Mouse (Mus musculus): ENCODE results near the gene Uba52. TPM values are rescaled to one million over a fixed set of nuclear protein-coding genes. Genes with fewer than 3 reads are reported as not detected.
A peak's percentile ranks its signal among the peaks of the same experiment; 100 is the strongest.

Gene Uba52
- total RNA-seq, 2 experiments from 2014 or later: 886 to 927 TPM

DNA sequence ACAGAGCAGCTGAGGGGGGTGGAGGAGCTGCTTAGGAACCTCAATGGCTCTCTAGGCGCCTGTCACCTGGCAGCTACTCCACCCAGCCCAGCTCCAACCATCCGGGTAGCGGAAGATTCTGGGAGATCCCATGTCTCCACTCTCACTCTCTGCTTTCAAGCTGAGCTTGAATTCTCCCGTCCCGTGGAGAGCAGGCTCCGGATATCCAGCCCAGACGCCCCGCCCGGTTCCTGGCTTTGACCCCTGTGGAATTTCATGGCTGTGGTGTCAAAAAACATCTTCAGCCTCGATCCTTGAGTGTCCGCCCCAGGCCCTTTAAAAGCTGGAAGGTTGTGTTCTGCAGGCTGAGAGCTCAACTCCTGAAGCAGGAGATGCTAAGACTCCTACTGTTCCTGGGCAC lies 43.8 kb downstream of the Uba52 start:
- no peak for DNase-seq (ENCODE audit: low spot score in 2 of 2)

DNA sequence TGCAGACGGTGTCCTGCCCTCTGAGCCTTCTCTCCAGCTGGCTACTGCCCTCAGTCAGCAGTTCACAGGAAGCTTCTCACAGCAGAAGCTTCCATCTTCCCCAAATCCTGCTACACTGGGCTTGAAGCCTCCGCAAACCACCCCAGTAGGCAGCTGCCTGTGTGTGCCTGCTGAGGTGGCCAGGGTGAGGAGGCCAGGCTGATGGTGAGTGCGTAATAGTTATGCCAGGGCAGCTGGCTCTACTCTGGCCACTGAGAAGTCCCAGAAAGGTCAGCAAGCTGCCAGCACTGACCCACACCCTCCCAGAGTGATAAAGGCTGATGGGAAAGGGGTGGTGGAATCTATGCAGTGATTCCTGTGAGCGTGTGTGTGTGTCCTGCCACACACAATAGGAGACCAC lies 44.3 kb downstream of the Uba52 start:
- no peak for DNase-seq (ENCODE audit: low spot score in 2 of 2)
- intact Hi-C loops (cut with DNase I): no loop called here

More for the DNA sequence above, 43.8 kb downstream of the Uba52 start:
- intact Hi-C loops (cut with DNase I): no loop called here

DNA sequence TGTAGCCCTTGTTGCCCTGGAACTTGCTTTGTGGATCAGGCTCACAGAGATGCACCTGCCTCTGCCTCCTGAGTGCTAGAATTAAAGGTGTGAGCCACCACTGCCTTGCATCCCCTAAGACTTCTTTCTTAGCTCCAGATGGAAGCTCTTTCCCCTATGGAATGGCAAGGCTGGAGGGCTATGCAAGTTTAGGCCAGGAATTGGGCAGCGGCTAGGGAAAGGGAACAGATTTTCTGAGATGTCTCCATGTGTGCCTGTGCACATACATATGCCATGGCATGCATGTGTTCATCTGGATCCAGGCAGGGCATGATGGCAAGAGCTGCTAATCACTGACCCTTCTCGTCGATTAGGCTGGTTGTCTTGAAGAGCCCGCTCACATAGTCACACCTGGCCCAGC lies 44.9 kb downstream of the Uba52 start:
- intact Hi-C loops (cut with DNase I): no loop called here
- DNase-seq (ENCODE audit: low spot score in 2 of 2): no peak

DNA sequence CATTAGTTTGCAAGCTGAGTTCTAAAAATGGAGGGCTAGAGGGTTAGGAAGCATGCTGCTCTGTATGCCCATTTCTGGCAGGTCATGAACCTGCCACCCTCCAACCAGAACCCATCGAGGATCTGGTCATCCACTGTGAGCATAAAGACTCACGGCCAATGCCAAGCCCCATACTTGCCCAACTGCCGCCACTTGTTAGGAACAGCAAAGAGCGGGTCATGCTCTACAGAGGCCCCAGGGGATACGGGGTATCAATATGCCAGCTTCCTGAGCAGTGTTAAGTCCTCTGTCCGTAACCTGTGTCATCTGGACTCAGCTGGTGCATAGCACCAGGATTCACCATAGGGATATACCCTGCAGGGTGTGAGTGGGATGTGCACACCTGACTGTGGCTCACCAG lies 46.4 kb downstream of the Uba52 start:
- DNase-seq (ENCODE audit: low spot score in 2 of 2): no peak
- intact Hi-C loops (cut with DNase I): no loop called here

DNA sequence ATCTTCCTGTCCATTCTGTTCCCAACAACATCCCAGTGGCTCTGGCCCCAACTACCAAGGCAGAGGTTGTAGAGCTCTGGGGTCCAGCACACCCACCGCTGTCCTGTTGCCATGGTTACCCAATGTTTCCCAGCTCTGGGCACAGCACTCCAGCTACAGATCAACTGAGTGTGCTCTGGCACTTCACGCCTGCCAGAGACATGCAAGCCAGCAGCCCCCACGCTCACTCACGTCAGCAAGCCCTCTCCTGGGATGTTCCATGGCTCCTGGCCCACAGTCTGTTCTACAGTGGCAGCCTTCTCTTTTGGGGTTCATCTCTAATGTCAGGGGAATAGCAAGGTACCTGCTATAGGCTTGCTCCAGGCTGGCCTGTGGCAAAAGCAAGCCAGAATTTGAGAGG lies 47.3 kb downstream of the Uba52 start:
- intact Hi-C loops (cut with DNase I): loop anchor here (1.0 kb wide), 1 partner anchor 45 kb away; no protein-coding TSS in a partner anchor
- peak; percentile 62 to 90 for DNase-seq (ENCODE audit: low spot score in 2 of 2)

DNA sequence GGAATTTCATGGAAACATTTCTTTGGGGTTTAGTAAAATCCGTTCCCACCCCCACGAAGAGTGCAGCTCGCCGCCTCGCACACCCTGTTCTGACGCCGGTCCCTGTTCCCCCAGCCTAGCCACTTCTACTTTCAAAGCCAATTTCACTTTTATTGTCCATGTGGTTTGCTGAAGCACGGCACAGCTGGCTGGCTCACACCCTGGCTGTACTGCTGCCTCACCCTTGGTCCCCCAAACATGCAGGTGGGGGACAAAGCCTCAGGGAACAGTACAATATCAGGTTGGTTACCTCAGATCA lies 48.1 kb downstream of the Uba52 start:
- intact Hi-C loops (cut with DNase I): no loop called here
- DNase-seq (ENCODE audit: low spot score in 2 of 2): peak in 1 of 2 experiments; percentile 72

DNA sequence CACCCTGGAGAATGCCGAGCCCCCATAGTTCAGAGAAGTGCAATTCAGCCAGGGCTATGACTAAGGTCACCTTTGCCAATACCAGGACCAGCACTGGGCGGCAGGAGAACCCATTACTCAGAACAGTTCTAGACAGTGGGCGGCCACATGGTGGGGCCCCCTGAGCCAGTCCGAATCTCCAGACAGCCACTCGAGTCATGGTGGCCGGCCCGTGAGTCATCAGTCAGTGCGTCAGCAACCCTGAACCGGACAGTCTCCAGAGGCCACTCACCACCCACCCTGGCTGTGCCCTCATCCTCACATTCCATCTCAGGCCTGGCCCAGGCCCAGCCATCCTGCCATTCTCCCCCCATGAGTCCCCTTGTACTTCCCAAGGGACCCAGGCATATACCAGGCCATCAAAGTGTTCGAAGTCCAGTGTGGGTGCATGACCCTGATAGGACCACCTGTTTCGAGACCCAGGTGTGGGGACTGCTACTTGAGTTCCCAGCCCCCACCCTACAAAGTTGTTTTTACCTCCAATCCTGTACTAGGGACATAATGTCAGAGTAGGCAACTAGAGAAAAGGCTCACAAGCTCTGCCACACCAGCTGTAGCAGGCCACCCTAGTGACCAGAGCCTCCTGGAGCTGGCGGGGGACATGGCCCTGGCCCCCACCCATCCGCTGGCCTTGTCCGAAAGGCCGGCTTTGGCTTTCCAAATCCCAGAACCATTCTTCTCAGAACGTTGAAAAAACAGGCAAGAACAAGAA lies 48.7 kb downstream of the Uba52 start:
- intact Hi-C loops (cut with DNase I): no loop called here
- DNase-seq (ENCODE audit: low spot score in 2 of 2): no peak

DNA sequence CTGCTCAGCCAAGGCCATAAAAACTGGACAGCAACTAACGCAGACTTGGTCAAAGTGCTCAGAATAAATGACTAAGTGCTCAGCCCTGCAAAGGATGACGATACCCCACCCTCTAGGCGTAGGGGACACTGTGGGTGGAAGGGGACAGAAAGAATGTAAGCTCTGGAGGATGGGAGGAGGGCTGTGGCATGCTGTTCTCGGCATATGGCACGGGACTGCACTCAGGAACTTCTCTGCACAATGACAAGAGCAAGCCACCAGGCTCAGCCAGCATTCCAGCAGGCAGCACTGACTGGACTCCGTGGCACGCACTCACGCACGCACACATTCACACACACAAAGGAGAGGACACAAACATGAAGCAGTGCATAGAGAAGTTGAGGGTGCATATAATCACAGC lies 50.0 kb downstream of the Uba52 start:
- DNase-seq (ENCODE audit: low spot score in 2 of 2): peak in 1 of 2 experiments; percentile 48
- intact Hi-C loops (cut with DNase I): no loop called here

DNA sequence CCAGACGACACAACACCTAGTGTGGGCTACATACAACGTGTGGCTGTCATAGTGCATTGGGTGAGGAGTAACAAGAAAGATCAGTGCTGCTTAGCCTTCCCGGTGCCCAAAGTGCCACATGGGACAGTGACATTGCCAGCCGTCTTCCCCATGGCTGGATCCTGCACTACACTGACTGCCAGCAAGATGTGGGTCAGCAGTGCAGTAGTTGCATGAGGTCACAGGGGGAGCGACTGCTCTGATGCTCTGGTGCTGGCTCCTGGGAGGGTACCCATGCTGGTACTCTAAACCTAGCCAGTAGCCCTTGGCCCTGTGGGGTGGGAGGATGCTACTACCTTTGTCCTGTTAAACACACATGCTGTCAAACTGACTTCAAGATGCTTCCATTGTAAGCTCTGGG lies 50.4 kb downstream of the Uba52 start:
- no peak for DNase-seq (ENCODE audit: low spot score in 2 of 2)
- intact Hi-C loops (cut with DNase I): no loop called here

DNA sequence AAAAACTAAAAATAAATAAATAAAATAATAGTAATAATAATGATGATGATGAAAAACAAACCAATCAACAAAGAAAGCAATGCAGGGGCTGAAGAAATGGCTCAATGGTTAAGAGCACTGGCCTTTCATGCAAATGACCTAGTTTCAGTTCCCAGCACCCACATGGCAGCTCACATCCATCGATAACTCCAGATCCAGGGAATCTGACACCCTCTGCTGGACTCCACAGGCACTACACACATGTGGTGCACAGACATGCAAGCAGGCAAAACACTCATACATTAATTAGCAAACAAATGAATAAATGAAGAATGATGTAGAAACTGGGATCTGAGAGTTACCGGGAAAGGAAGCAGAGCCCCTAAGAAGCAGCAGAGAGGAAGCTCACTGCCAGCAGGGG lies 51.0 kb downstream of the Uba52 start:
- intact Hi-C loops (cut with DNase I): no loop called here
- no peak for DNase-seq (ENCODE audit: low spot score in 2 of 2)

DNA sequence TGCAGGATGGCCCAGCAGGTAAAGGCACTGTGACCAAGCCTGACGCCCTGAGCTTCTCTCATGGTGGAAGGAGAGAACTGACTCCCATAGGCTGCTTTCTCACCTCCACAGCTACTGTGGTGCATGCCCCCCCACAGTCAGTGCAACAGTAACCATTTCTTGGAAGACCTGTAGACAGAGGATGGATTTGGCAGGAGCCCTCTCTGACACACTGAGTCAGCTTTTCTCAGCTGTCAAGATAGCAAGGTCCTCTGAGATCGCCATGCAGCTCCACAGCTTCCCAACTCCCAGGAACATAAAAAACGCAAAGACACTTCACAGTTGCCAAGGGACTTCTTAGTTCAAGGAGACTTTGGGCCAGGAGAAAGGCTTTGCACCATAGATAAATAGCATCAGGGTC lies 52.1 kb downstream of the Uba52 start:
- intact Hi-C loops (cut with DNase I): no loop called here
- DNase-seq (ENCODE audit: low spot score in 2 of 2): no peak

Other genes starting within 250 kb of the Uba52 start
- 1 to 10 TPM; 6.5 to 9.2 TPM for gene Homer3, start 228.0 kb downstream of the Uba52 start, total RNA-seq (2021)
- 10 to 100 TPM; 42.3 to 42.5 TPM for gene Ddx49, start 208.3 kb downstream of the Uba52 start, total RNA-seq (2021)
- 100 to 1,000 TPM; 123 to 125 TPM for gene Cope, start 208.3 kb downstream of the Uba52 start, total RNA-seq (2021)
- 100 to 1,000 TPM; 105 to 111 TPM for gene Cers1, start 195.0 kb downstream of the Uba52 start, total RNA-seq (2021)
- 10 to 100 TPM; 17.7 to 18.9 TPM for gene Gdf1, start 181.0 kb downstream of the Uba52 start, total RNA-seq (2021)
- 10 to 100 TPM; 58.2 to 61.6 TPM for gene Upf1, start 157.5 kb downstream of the Uba52 start, total RNA-seq (2021)
- under 1 TPM; 0.23 to 0.48 TPM for gene Comp, start 137.2 kb downstream of the Uba52 start, total RNA-seq (2021)
- gene Crtc1, start 71.2 kb downstream of the Uba52 start, total RNA-seq (2021): 100 to 1,000 TPM; 120 to 139 TPM
- gene Klhl26, start 33.8 kb downstream of the Uba52 start, total RNA-seq (2021): 10 to 100 TPM; 40.3 to 44.2 TPM
- 100 to 1,000 TPM; 264 to 286 TPM for gene Tmem59l, start 23.4 kb downstream of the Uba52 start, total RNA-seq (2021)
- 1 to 10 TPM; 2.3 to 3.5 TPM for gene Crlf1, start 17.6 kb downstream of the Uba52 start, total RNA-seq (2021)
- 100 to 1,000 TPM; 104 TPM for gene Rex1bd, start 4.0 kb downstream of the Uba52 start, total RNA-seq (2021)
- gene Fkbp8, start 16.9 kb upstream of the Uba52 start, total RNA-seq (2021): 100 to 1,000 TPM; 403 TPM
- gene Kxd1, start 17.2 kb upstream of the Uba52 start, total RNA-seq (2021): 10 to 100 TPM; 43.1 to 47.7 TPM
- 10 to 100 TPM; 15.1 to 17.7 TPM for gene Ell, start 28.7 kb upstream of the Uba52 start, total RNA-seq (2021)
- gene Isyna1, start 83.6 kb upstream of the Uba52 start, total RNA-seq (2021): 10 to 100 TPM; 51.9 to 52.1 TPM
- 100 to 1,000 TPM; 242 to 257 TPM for gene Ssbp4, start 98.1 kb upstream of the Uba52 start, total RNA-seq (2021)
- 1 to 10 TPM in 1 of 2 experiments, under 1 TPM in 1; 0.37 to 1.2 TPM for gene Lrrc25, start 105.4 kb upstream of the Uba52 start, total RNA-seq (2021)
- not detected for gene Gdf15, start 121.7 kb upstream of the Uba52 start, total RNA-seq (2021)
- gene Pgpep1, start 149.6 kb upstream of the Uba52 start, total RNA-seq (2021): 10 to 100 TPM; 12.7 to 18.1 TPM
- 10 to 100 TPM; 62.9 to 63.5 TPM for gene Lsm4, start 162.4 kb upstream of the Uba52 start, total RNA-seq (2021)
- gene Jund, start 188.1 kb upstream of the Uba52 start, total RNA-seq (2021): 100 to 1,000 TPM; 209 to 225 TPM
- under 1 TPM; 0.18 to 0.30 TPM for gene Iqcn, start 192.7 kb upstream of the Uba52 start, total RNA-seq (2021)
- gene Gm3336, start 207.7 kb upstream of the Uba52 start, total RNA-seq (2021): not detected
- gene Pde4c, start 212.9 kb upstream of the Uba52 start, total RNA-seq (2021): 1 to 10 TPM; 1.6 to 1.7 TPM
- gene Rab3a, start 243.9 kb upstream of the Uba52 start, total RNA-seq (2021): 100 to 1,000 TPM; 830 to 904 TPM

Measured in left cerebral cortex, postnatal 25 days (tissue).